Mouse (Mus musculus) limb, embryonic 15.5 days (tissue): ENCODE results near the gene Ror1. TPM values are rescaled to one million over a fixed set of nuclear protein-coding genes. Genes with fewer than 3 reads are reported as not detected.

Experiments used
- ATAC-seq: fragments of 200-750 bp; cut with Nextera tagmentation; 2 replicates; pipeline ENCODE4 v1.8.0; 2017; ENCODE audit warnings: low read depth, moderate TSS enrichment; ENCODE audit not compliant: insufficient number of reproducible peaks, low FRiP score, low TSS enrichment
- H3K27ac ChIP-seq: fragments of 300-500 bp; sonication (generic); 2 replicates; pipeline ENCODE4 v1.5.1; 2015; ENCODE audit warnings: moderate library complexity, mild to moderate bottlenecking, inconsistent platforms
- H3K27me3 ChIP-seq: fragments of 300-500 bp; sonication (generic); 2 replicates; pipeline ENCODE4 v1.6.1; 2015; ENCODE audit warnings: inconsistent platforms
- H3K36me3 ChIP-seq: fragments of 300-500 bp; sonication (generic); 2 replicates; pipeline ENCODE4 v1.6.1; 2015; ENCODE audit warnings: inconsistent platforms
- H3K4me1 ChIP-seq: fragments of 300-500 bp; sonication (generic); 2 replicates; pipeline ENCODE4 v1.6.1; 2015; ENCODE audit warnings: inconsistent platforms
- H3K4me2 ChIP-seq: fragments of 300-500 bp; sonication (generic); 2 replicates; pipeline ENCODE4 v1.6.1; 2015; ENCODE audit warnings: mild to moderate bottlenecking, inconsistent platforms
- H3K4me3 ChIP-seq: fragments of 300-500 bp; sonication (generic); 2 replicates; pipeline ENCODE4 v1.5.1; 2015; ENCODE audit warnings: mild to moderate bottlenecking, inconsistent platforms
- H3K9ac ChIP-seq: fragments of 300-500 bp; sonication (generic); 2 replicates; pipeline ENCODE4 v1.6.1; 2015; ENCODE audit warnings: inconsistent platforms
- H3K9me3 ChIP-seq: fragments of 300-500 bp; sonication (generic); 2 replicates; pipeline ENCODE4 v1.6.1; 2016; ENCODE audit warnings: inconsistent platforms
- WGBS: fragments of 180-500 bp; shearing (Covaris S2); methylation state at CpG from one replicate; pipeline ENCODE4 v1.1.7; 2015; 5-methylcytosine and 5-hydroxymethylcytosine counted together
- polyA plus RNA-seq: library from polyadenylated mRNA; unstranded; fragments of >200 nt; fragmentation: Nextera tagmentation; extraction: Ambion mirVana; gene quantifications from 2 replicates; pipeline ENCODE4 v1.2.1, GENCODE M21; 2015

The Ror1 gene
- polyA plus RNA-seq, 1 experiment from 2014 or later: 9.5 TPM

GRCm38 (mm10) chr4:100136046-100136445 is 40.5 kb downstream of the Ror1 start:
- no peak overlapping the region for H3K27ac ChIP-seq
- H3K36me3 ChIP-seq: no peaks in the 10 kb centered on the region
- no peak overlapping the region for H3K4me2 ChIP-seq
- 92% methylated on average over 4 of the region's 4 CpGs for WGBS
- no peak for ATAC-seq
- peaks cover 24% of the 10 kb centered on the region for H3K4me1 ChIP-seq
- H3K9ac ChIP-seq: no peak overlapping the region
- H3K4me3 ChIP-seq: no peak overlapping the region
- no peaks in the 10 kb centered on the region for H3K9me3 ChIP-seq
- H3K27me3 ChIP-seq: peaks cover 6% of the 10 kb centered on the region; the same call in 1 of the 2 replicates

DNA sequence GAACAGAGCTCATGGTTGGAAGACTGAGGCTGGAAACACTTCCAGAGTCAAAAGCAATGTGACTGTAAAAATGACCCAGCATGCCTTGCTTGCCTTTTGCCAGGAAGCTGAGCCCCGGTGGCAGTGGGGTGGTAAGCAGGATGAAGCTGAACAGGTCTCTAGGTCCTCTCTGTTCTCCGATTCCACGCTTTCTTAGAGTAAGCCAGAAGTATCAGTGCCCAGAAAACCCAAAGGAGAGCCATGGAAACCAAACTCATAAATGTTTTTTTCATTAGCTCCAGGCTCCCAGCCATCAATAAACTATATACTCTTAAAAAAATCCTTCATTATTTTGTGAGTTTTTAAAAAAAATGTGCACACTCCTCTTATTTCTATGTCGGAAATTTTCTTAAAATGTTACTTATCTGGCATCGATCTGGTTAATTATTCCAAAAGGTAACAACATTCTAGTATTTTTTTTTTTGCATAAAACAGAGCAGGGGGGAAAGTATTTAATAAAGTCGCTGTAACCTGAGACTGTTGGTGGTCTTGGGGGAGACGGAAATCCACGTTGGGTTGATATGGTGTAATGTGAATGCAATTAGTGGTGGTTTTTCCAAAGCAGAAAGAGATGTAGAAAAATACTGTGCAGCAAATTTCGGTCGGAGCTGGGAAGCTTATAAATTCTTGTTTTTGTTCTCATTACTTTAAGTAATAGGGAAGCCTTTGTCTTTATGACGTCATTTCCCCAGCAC is 41.7 kb downstream of the Ror1 start:
- WGBS: 29% methylated on average over 11 of the region's 11 CpGs
- peak overlapping the region; percentile 60 for H3K27ac ChIP-seq
- no peak for ATAC-seq

DNA sequence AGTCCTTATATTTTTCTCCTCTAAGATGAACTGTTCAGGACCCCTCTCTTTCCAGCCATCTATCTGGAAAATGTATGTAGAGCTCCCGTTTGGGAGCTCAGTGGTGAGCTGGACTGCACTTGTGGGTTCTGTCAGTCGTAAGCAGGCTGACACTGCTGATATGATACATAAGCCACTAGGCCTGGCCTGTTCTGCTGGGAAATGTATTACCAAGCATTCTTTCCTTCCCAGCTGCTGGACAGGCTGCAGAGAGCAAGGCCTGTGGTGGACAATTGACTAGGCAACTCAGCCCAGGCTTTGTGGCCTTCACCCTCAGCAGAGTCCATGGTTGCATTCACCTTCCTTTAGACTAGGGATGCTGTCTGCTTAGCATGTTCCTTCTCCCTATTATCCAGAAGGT is 46.0 kb downstream of the Ror1 start:
- H3K9ac ChIP-seq: no peak overlapping the region
- no peaks in the 10 kb centered on the region; the same call in 1 of the 2 replicates for H3K27me3 ChIP-seq
- peaks cover 20% of the 10 kb centered on the region for H3K4me1 ChIP-seq
- no peak for ATAC-seq
- H3K36me3 ChIP-seq: no peaks in the 10 kb centered on the region
- H3K4me3 ChIP-seq: no peak overlapping the region
- H3K9me3 ChIP-seq: no peaks in the 10 kb centered on the region
- no peak overlapping the region for H3K27ac ChIP-seq
- no peak overlapping the region for H3K4me2 ChIP-seq
- WGBS: 49% methylated on average over 2 of the region's 2 CpGs

More for the DNA sequence above, 41.7 kb downstream of the Ror1 start:
- Histone ChIP-seq H3K36me3 (no peaks in the 10 kb centered on the region), H3K27me3 (peaks cover 2% of the 10 kb centered on the region; the same call in 1 of the 2 replicates), H3K4me2 (0 out of 2 replicates have a peak overlapping the region, but pooled peaks have one; percentile 14), H3K9ac (no peak overlapping the region), H3K4me1 (peaks cover 22% of the 10 kb centered on the region), H3K9me3 (no peaks in the 10 kb centered on the region), H3K4me3 (no peak overlapping the region)

DNA sequence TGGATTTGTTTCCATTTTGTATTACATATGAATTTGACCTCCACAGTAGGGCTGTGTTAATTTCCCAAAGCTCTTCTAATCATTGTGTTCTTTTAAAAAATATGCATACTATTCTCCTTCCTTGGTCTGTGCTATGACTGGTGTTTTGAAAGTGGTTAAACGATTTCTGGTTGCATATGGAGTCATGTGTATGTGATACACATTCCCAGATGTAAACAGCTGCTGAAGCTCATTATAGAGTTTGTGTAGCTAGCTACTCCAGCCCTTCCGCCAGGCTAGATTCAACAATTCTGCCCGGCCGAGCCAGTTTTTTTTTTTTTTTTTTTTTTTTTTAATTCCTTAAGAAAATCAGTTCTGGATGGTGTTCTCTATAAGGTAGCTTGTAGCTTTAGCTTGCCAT is 49.2 kb downstream of the Ror1 start:
- no peaks in the 10 kb centered on the region for H3K36me3 ChIP-seq
- 44% methylated on average over 4 of the region's 4 CpGs for WGBS
- no peak overlapping the region for H3K27ac ChIP-seq
- H3K4me1 ChIP-seq: no peaks in the 10 kb centered on the region
- H3K9me3 ChIP-seq: no peaks in the 10 kb centered on the region
- H3K4me2 ChIP-seq: no peak overlapping the region
- H3K9ac ChIP-seq: no peak overlapping the region
- H3K27me3 ChIP-seq: no peaks in the 10 kb centered on the region; the same call in 1 of the 2 replicates
- no peak for ATAC-seq
- no peak overlapping the region for H3K4me3 ChIP-seq

GRCm38 (mm10) chr4:100150797-100151196 is 55.2 kb downstream of the Ror1 start:
- WGBS: 70% methylated on average over 1 of the region's 1 CpGs
- no peak overlapping the region for H3K4me3 ChIP-seq
- no peak overlapping the region for H3K27ac ChIP-seq
- H3K36me3 ChIP-seq: no peaks in the 10 kb centered on the region
- H3K4me1 ChIP-seq: 0 out of 2 replicates have a peak, but pooled peaks cover 2% of the 10 kb centered on the region
- H3K27me3 ChIP-seq: no peaks in the 10 kb centered on the region; the same call in 1 of the 2 replicates
- H3K9ac ChIP-seq: no peak overlapping the region
- no peak overlapping the region for H3K4me2 ChIP-seq
- no peak for ATAC-seq
- no peaks in the 10 kb centered on the region for H3K9me3 ChIP-seq

- ATAC-seq: no peak
- H3K27me3 ChIP-seq: no peaks in the 10 kb centered on the region; the same call in 1 of the 2 replicates
- no peak overlapping the region for H3K9ac ChIP-seq
- H3K36me3 ChIP-seq: no peaks in the 10 kb centered on the region
- H3K9me3 ChIP-seq: no peaks in the 10 kb centered on the region
- H3K4me1 ChIP-seq: 0 out of 2 replicates have a peak, but pooled peaks cover 6% of the 10 kb centered on the region
- no peak overlapping the region for H3K27ac ChIP-seq
- H3K4me3 ChIP-seq: no peak overlapping the region
- WGBS: 62% methylated on average over 7 of the region's 7 CpGs
- no peak overlapping the region for H3K4me2 ChIP-seq
These were observed 59.1 kb downstream of the Ror1 start for GRCm38 (mm10) chr4:100154560-100155130.

- Histone ChIP-seq H3K9ac (no peak overlapping the region), H3K4me2 (no peak overlapping the region), H3K9me3 (no peaks in the 10 kb centered on the region), H3K36me3 (no peaks in the 10 kb centered on the region), H3K4me3 (no peak overlapping the region), H3K27ac (no peak overlapping the region), H3K27me3 (no peaks in the 10 kb centered on the region; the same call in 1 of the 2 replicates), H3K4me1 (0 out of 2 replicates have a peak, but pooled peaks cover 6% of the 10 kb centered on the region)
- ATAC-seq: no peak
- WGBS: 68% methylated on average over 3 of the region's 3 CpGs
These were observed 60.1 kb downstream of the Ror1 start for GRCm38 (mm10) chr4:100155731-100156130.

DNA sequence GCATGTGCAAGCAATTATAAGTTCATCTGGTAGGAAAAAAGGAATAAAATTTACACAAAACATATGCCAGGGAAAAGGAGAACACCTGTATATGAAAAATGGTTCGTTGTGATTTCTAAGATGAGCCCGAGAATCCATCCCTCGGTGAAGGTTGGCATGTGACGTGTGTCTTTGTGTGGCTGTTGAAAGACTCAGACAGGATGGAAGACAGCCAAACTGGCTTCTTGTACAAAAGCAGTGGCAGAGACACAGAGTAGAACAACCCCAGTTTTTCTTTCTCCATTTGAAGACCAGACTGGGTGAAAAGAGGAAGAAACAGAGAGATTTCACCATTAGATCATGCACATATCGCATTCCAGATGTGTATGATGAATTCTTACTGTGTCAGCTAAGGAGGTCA is 62.8 kb downstream of the Ror1 start:
- H3K27ac ChIP-seq: no peak overlapping the region
- no peak overlapping the region for H3K4me2 ChIP-seq
- no peak overlapping the region for H3K4me3 ChIP-seq
- H3K9me3 ChIP-seq: no peaks in the 10 kb centered on the region
- no peaks in the 10 kb centered on the region; the same call in 1 of the 2 replicates for H3K27me3 ChIP-seq
- WGBS: 62% methylated on average over 5 of the region's 5 CpGs
- H3K9ac ChIP-seq: no peak overlapping the region
- ATAC-seq: no peak
- H3K4me1 ChIP-seq: 0 out of 2 replicates have a peak, but pooled peaks cover 6% of the 10 kb centered on the region
- no peaks in the 10 kb centered on the region for H3K36me3 ChIP-seq

DNA sequence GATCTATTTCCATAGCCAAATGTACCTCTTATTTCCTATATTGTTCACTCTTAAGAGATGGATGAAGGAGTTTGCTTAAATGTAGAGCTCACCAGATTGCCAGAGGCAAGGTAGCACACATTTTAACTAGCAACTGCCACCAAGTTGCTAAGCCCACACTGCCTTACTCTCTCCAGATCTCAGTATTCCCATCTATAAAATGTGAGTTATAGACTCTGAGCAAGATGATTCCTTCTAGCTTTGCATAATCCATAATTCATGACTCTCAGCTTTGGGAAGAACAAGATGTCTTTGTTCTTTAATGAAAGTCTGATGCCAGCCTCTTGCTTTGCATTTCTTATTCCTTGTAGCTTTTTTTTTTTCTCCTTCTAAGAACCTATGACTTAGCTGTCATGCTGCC is 64.6 kb downstream of the Ror1 start:
- H3K4me3 ChIP-seq: no peak overlapping the region
- 0 out of 2 replicates have a peak, but pooled peaks cover 4% of the 10 kb centered on the region for H3K4me1 ChIP-seq
- H3K9me3 ChIP-seq: no peaks in the 10 kb centered on the region
- no peaks in the 10 kb centered on the region for H3K36me3 ChIP-seq
- ATAC-seq: no peak
- H3K4me2 ChIP-seq: no peak overlapping the region
- no peaks in the 10 kb centered on the region for H3K27me3 ChIP-seq
- H3K27ac ChIP-seq: no peak overlapping the region
- H3K9ac ChIP-seq: no peak overlapping the region

DNA sequence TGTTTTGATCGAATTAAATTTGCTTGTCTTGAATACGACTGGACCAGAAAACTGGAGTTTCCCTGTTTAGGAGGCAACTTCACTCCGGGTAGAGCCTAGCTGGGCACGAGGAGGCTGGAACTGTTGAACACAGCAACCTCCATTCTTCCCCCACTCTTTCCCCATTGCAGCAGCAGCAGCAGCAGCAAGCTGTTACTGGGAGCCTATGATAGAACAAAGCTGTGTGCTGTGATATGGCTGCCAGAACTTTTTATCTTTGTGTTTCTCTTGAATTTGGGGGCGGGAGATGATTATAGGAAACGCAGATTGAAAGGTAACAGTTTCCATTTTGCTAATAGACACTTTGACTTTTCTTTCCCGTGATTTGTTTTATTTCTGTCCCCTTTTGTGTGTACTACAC is 70.2 kb downstream of the Ror1 start:
- 77% methylated on average over 7 of the region's 7 CpGs for WGBS
- no peaks in the 10 kb centered on the region for H3K9me3 ChIP-seq
- no peak overlapping the region for H3K4me3 ChIP-seq
- no peak overlapping the region for H3K9ac ChIP-seq
- no peaks in the 10 kb centered on the region for H3K36me3 ChIP-seq
- H3K4me1 ChIP-seq: peaks cover 13% of the 10 kb centered on the region
- no peak overlapping the region for H3K4me2 ChIP-seq
- ATAC-seq: no peak
- no peaks in the 10 kb centered on the region for H3K27me3 ChIP-seq
- no peak overlapping the region for H3K27ac ChIP-seq

DNA sequence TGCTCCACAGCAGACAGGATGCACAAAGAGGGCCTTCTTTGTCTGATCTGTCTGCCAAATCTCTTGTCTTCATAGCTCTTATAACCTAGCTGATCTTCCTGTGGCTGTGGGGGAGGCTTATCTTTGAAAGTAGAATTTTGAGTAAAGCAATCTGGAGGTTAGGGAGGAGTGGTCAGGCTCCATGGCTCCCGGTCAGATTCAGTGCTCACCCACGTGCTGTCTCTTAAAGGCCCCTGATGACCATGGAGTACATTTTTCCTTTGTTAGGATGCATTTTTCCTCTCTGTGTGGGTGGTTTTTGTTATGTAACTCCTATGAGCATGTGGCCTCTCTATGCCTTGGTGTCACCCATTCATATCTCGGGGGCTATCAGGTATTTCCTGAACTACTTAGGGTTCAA is 71.3 kb downstream of the Ror1 start:
- H3K27ac ChIP-seq: no peak overlapping the region
- H3K27me3 ChIP-seq: no peaks in the 10 kb centered on the region
- H3K4me3 ChIP-seq: no peak overlapping the region
- peaks cover 21% of the 10 kb centered on the region for H3K4me1 ChIP-seq
- ATAC-seq: no peak
- no peaks in the 10 kb centered on the region for H3K9me3 ChIP-seq
- H3K9ac ChIP-seq: no peak overlapping the region
- no peaks in the 10 kb centered on the region for H3K36me3 ChIP-seq
- no peak overlapping the region for H3K4me2 ChIP-seq
- WGBS: 65% methylated on average over 3 of the region's 3 CpGs

GRCm38 (mm10) chr4:100169683-100170082 is 74.1 kb downstream of the Ror1 start:
- Histone ChIP-seq H3K4me1 (peaks cover 21% of the 10 kb centered on the region), H3K4me2 (0 out of 2 replicates have a peak overlapping the region, but pooled peaks have one; percentile 35), H3K27ac (peak overlapping the region; percentile 4; the same call in 1 of the 2 replicates), H3K9me3 (no peaks in the 10 kb centered on the region), H3K27me3 (no peaks in the 10 kb centered on the region), H3K36me3 (no peaks in the 10 kb centered on the region), H3K9ac (no peak overlapping the region), H3K4me3 (0 out of 2 replicates have a peak overlapping the region, but pooled peaks have one; percentile 13)
- WGBS: 55% methylated on average over 5 of the region's 5 CpGs
- no peak for ATAC-seq
